ENCODE assay signal across 8 mouse cellular contexts in genomic region chr15:77750461-77750860, GRCm38 (mm10). TPM values are rescaled to one million over a fixed set of nuclear protein-coding genes. Genes with fewer than 3 reads are reported as not detected.
DNase-seq lines count a peak whose midpoint lies in the region.

No protein-coding gene starts in this region.

- peak; percentile 55 for DNase-seq in kidney, adult 9 months
- no peak for DNase-seq in kidney, adult 11 months
- DNase-seq in CD8-positive naive resting alpha-beta T cell, adult 2 months (ENCODE audit: low read depth in 2 of 2, low spot score in 2 of 2) = peak; percentile 53 to 68
- DNase-seq in T-cell, adult 2 months (ENCODE audit: low spot score) = peak; percentile 66
- peak; percentile 63 for DNase-seq in heart, postnatal 4 days
- DNase-seq in retina, postnatal 7 days (ENCODE audit: low read depth, low spot score) = peak; percentile 23
- no peak for DNase-seq in layer of hippocampus, postnatal 14 days (ENCODE audit: low spot score in 2 of 2)
- no peak for DNase-seq in ovary, adult 18-20 months (ENCODE audit: low spot score)

RNA-seq across cellular contexts. Expression of gene Apol8, which starts 6.3 kb away (rescaled TPM):
- total RNA-seq in heart, postnatal 4 days (2021) = under 1 TPM; 0.17 to 0.38 TPM
- 1 to 10 TPM in 1 of 2 experiments, under 1 TPM in 1; 0.97 to 1.6 TPM for total RNA-seq in layer of hippocampus, postnatal 14 days (2021)

RNA-seq across cellular contexts. Expression of gene Apol9b, which starts 21.6 kb away (rescaled TPM):
- under 1 TPM in 1 of 2 experiments, not detected in 1; 0.41 TPM for total RNA-seq in heart, postnatal 4 days (2021)
- total RNA-seq in layer of hippocampus, postnatal 14 days (2021) = not detected

RNA-seq across cellular contexts. Expression of gene Apol7e, which starts 51.8 kb away (rescaled TPM):
- under 1 TPM in 1 of 2 experiments, not detected in 1; 0.12 TPM for total RNA-seq in heart, postnatal 4 days (2021)
- total RNA-seq in layer of hippocampus, postnatal 14 days (2021) = not detected

Comparison
In these comparisons a context has a peak if more than half of its experiments do, and no peak if none do; other contexts are left out.
1. DNase-seq: peak in kidney, adult 9 months (single experiment), CD8-positive naive resting alpha-beta T cell, adult 2 months (2 of 2), T-cell, adult 2 months (single experiment), heart, postnatal 4 days (single experiment) and retina, postnatal 7 days (single experiment); none in kidney, adult 11 months (single experiment), layer of hippocampus, postnatal 14 days (0 of 2) and ovary, adult 18-20 months (single experiment).